Mouse (Mus musculus) testis, adult 2 months (tissue): Measurements from ENCODE around the gene Slc35a2. TPM values are rescaled to one million over a fixed set of nuclear protein-coding genes. Genes with fewer than 3 reads are reported as not detected.

ENCODE experiments used
- H3K27ac ChIP-seq: fragments of 200-500 bp; 2 replicates; pipeline ENCODE4 v1.5.1; 2012; ENCODE audit warnings: low read depth, low read length; ENCODE audit not compliant: control insufficient read depth, insufficient read depth
- H3K27me3 ChIP-seq: fragments of 200-500 bp; 2 replicates; pipeline ENCODE4 v1.6.1; 2012; ENCODE audit warnings: mild to moderate bottlenecking, low read length, moderate library complexity; ENCODE audit not compliant: control insufficient read depth, insufficient read depth
- H3K36me3 ChIP-seq: fragments of 200-500 bp; 2 replicates; pipeline ENCODE4 v1.6.1; 2012; ENCODE audit warnings: mild to moderate bottlenecking, low read length; ENCODE audit not compliant: control insufficient read depth, insufficient read depth
- H3K4me1 ChIP-seq: fragments of 200-500 bp; 2 replicates; pipeline ENCODE4 v1.6.1; 2012; ENCODE audit warnings: low read length; ENCODE audit not compliant: control insufficient read depth, insufficient read depth
- H3K4me3 ChIP-seq: fragments of 200-500 bp; 2 replicates; pipeline ENCODE4 v1.5.1; 2012; ENCODE audit warnings: low read depth, mild to moderate bottlenecking, low read length, moderate library complexity, mixed read lengths; ENCODE audit not compliant: control insufficient read depth
- CTCF ChIP-seq: fragments of 200-500 bp; IDR thresholded peaks from 2 replicates; pipeline ENCODE4 v1.5.1; 2012; ENCODE audit warnings: low read depth, mild to moderate bottlenecking, inconsistent platforms, low read length, moderate library complexity; ENCODE audit not compliant: control insufficient read depth, insufficient read depth, insufficient replicate concordance
- POLR2A ChIP-seq: fragments of 200-500 bp; IDR thresholded peaks from 2 replicates; pipeline ENCODE4 v1.6.1; 2012; ENCODE audit warnings: low read depth, mild to moderate bottlenecking, inconsistent platforms, low read length, moderate library complexity; ENCODE audit not compliant: control insufficient read depth
- polyA plus RNA-seq: library from polyadenylated mRNA; depleted of rRNA; stranded (reverse); fragments of >200 nt; gene quantifications from 2 replicates; pipeline ENCODE4 v1.2.3, GENCODE M21; 2012; rRNA removed

The Slc35a2 gene
- polyA plus RNA-seq, 1 experiment = 22.3 TPM

DNA sequence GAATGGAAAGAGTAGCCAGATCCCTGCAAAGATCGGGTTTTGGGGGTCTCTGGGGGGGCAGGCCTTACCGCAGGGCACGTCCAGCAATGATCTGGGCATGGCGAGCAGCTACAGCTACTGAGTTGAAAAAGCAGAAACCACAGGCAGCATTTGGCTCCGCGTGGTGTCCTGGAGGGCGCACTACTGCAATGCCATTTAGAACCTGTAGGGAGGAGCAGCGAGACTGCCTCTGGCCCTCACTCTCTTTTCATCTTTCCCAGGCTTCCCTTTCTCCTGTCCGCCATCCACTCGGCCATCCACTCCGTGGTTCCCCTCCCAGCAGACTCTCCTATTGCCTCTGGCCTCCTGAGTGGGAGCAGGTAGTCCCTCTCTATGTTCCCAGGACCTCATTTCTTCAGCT, 53.0 kb downstream of the Slc35a2 start:
- Histone ChIP-seq H3K36me3 (no peaks in the 10 kb centered on the region), H3K27me3 (no peaks in the 10 kb centered on the region), H3K4me1 (no peaks in the 10 kb centered on the region), H3K27ac (no peak overlapping the region), H3K4me3 (no peak overlapping the region)
- no peak for TF ChIP-seq POLR2A
- TF ChIP-seq CTCF = no peak

DNA sequence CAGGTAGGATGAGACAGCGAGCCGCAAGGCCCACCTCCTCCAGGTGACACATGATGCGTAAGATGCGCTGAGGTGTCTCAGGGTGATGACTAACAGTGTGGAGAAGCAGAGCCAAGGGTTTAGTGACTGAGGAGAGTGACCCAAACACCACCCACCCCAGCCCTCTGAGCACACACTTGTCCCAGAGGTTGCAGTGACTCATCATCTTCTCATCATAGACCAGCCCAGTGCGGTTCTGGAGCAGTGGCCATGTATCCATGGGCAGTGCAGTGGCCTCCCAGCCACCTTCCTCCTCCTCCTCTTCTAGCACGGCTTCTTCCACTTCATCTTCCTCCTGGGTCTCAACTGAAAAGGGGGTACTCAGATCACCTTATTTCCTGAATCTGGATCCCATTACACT, 53.8 kb downstream of the Slc35a2 start:
- Histone ChIP-seq H3K4me3 (no peak overlapping the region), H3K27me3 (no peaks in the 10 kb centered on the region), H3K27ac (no peak overlapping the region), H3K36me3 (no peaks in the 10 kb centered on the region), H3K4me1 (no peaks in the 10 kb centered on the region)
- TF ChIP-seq CTCF (no peak), POLR2A (no peak)

Other genes starting within 250 kb of the Slc35a2 start
- gene Syp, start 245.6 kb upstream of the Slc35a2 start, polyA plus RNA-seq = 0.28 and 0.33 TPM in 2 replicates
- 1.1 and 1.5 TPM in 2 replicates for gene Prickle3, start 226.8 kb upstream of the Slc35a2 start, polyA plus RNA-seq
- gene Plp2, start 212.6 kb upstream of the Slc35a2 start, polyA plus RNA-seq = 6.2 and 12.9 TPM in 2 replicates
- 0.17 and 0.21 TPM in 2 replicates for gene Magix, start 202.8 kb upstream of the Slc35a2 start, polyA plus RNA-seq
- gene Gpkow, start 186.9 kb upstream of the Slc35a2 start, polyA plus RNA-seq = 3.8 and 4.0 TPM in 2 replicates
- gene Wdr45, start 169.7 kb upstream of the Slc35a2 start, polyA plus RNA-seq = 8.0 and 9.4 TPM in 2 replicates
- gene Gm45208, start 161.8 kb upstream of the Slc35a2 start, polyA plus RNA-seq = 0.32 and 0.40 TPM in 2 replicates
- gene Praf2, start 155.6 kb upstream of the Slc35a2 start, polyA plus RNA-seq = 1.5 and 2.8 TPM in 2 replicates
- gene Ccdc120, start 133.1 kb upstream of the Slc35a2 start, polyA plus RNA-seq = 1.8 and 3.2 TPM in 2 replicates
- gene Tfe3, start 121.5 kb upstream of the Slc35a2 start, polyA plus RNA-seq = 11.9 and 14.2 TPM in 2 replicates
- gene Gripap1, start 94.3 kb upstream of the Slc35a2 start, polyA plus RNA-seq = 11.3 and 11.9 TPM in 2 replicates
- gene Kcnd1, start 61.7 kb upstream of the Slc35a2 start, polyA plus RNA-seq = 0.79 and 1.3 TPM in 2 replicates
- 7.0 and 8.2 TPM in 2 replicates for gene Otud5, start 42.7 kb upstream of the Slc35a2 start, polyA plus RNA-seq
- 4.5 and 4.6 TPM in 2 replicates for gene Pim2, start 5.8 kb upstream of the Slc35a2 start, polyA plus RNA-seq
- 6.9 and 7.2 TPM in 2 replicates for gene Pqbp1, start 15.2 kb downstream of the Slc35a2 start, polyA plus RNA-seq
- gene Timm17b, start 15.3 kb downstream of the Slc35a2 start, polyA plus RNA-seq = 19.0 and 21.0 TPM in 2 replicates
- not detected in 2 replicates for gene Gm10491, start 23.8 kb downstream of the Slc35a2 start, polyA plus RNA-seq
- gene Gm10490, start 25.5 kb downstream of the Slc35a2 start, polyA plus RNA-seq = not detected in 2 replicates
- 8.2 and 10.0 TPM in 2 replicates for gene Pcsk1n, start 35.8 kb downstream of the Slc35a2 start, polyA plus RNA-seq
- gene Eras, start 44.6 kb downstream of the Slc35a2 start, polyA plus RNA-seq = 0.32 and 0.41 TPM in 2 replicates
- 63.1 and 65.4 TPM in 2 replicates for gene Hdac6, start 63.9 kb downstream of the Slc35a2 start, polyA plus RNA-seq
- gene Gata1, start 94.0 kb downstream of the Slc35a2 start, polyA plus RNA-seq = 16.8 and 22.1 TPM in 2 replicates
- gene Glod5, start 134.5 kb downstream of the Slc35a2 start, polyA plus RNA-seq = not detected in 2 replicates
- 8.1 and 10.0 TPM in 2 replicates for gene Suv39h1, start 190.7 kb downstream of the Slc35a2 start, polyA plus RNA-seq
- 0.13 and 0.20 TPM in 2 replicates for gene Was, start 206.5 kb downstream of the Slc35a2 start, polyA plus RNA-seq
- gene Wdr13, start 248.9 kb downstream of the Slc35a2 start, polyA plus RNA-seq = 70.5 and 78.2 TPM in 2 replicates